Mouse (Mus musculus) heart, embryonic 13.5 days (tissue): ENCODE measurements around the gene Zcwpw1. TPM values are rescaled to one million over a fixed set of nuclear protein-coding genes. Genes with fewer than 3 reads are reported as not detected.
"Not testable (repeated sequence)": the region's sequence is repeated elsewhere in the genome, so short reads cannot be mapped to it uniquely, and the experiment has no call there.

ENCODE experiments used
- ATAC-seq: fragments of 200-750 bp; cut with Nextera tagmentation; 2 replicates; pipeline ENCODE4 v1.8.0; 2017; ENCODE audit warnings: moderate TSS enrichment; ENCODE audit not compliant: insufficient number of reproducible peaks, low FRiP score, low TSS enrichment; ENCODE audit errors: extremely low read depth
- H3K27ac ChIP-seq: fragments of 300-500 bp; sonication (generic); replicated peaks from 2 replicates; pipeline ENCODE4 v1.5.1; 2015; ENCODE audit warnings: moderate library complexity, mild to moderate bottlenecking, inconsistent platforms
- H3K27me3 ChIP-seq: fragments of 300-500 bp; sonication (generic); replicated peaks from 2 replicates; pipeline ENCODE4 v1.6.1; 2015; ENCODE audit warnings: mild to moderate bottlenecking, inconsistent platforms
- H3K36me3 ChIP-seq: fragments of 300-500 bp; sonication (generic); 2 replicates; pipeline ENCODE4 v1.6.1; 2015; ENCODE audit warnings: mild to moderate bottlenecking, inconsistent platforms
- H3K4me1 ChIP-seq: fragments of 300-500 bp; sonication (generic); 2 replicates; pipeline ENCODE4 v1.6.1; 2015; ENCODE audit warnings: inconsistent platforms
- H3K4me2 ChIP-seq: fragments of 300-500 bp; sonication (generic); 2 replicates; pipeline ENCODE4 v1.6.1; 2015; ENCODE audit warnings: inconsistent platforms, mild to moderate bottlenecking, moderate library complexity
- H3K4me3 ChIP-seq: fragments of 300-500 bp; sonication (generic); 2 replicates; pipeline ENCODE4 v1.5.1; 2015; ENCODE audit warnings: moderate library complexity, mild to moderate bottlenecking, inconsistent platforms
- H3K9ac ChIP-seq: fragments of 300-500 bp; sonication (generic); 2 replicates; pipeline ENCODE4 v1.6.1; 2015; ENCODE audit warnings: inconsistent platforms, mild to moderate bottlenecking, moderate library complexity
- H3K9me3 ChIP-seq: fragments of 300-500 bp; sonication (generic); 2 replicates; pipeline ENCODE4 v1.6.1; 2016; ENCODE audit warnings: inconsistent platforms
- WGBS: fragments of 180-500 bp; shearing (Covaris S2); methylation state at CpG from one replicate; pipeline ENCODE4 v1.1.7; 2015; ENCODE audit warnings: mixed read lengths; 5-methylcytosine and 5-hydroxymethylcytosine counted together
- polyA plus RNA-seq: library from polyadenylated mRNA; unstranded; fragments of >200 nt; fragmentation: Nextera tagmentation; extraction: Ambion mirVana; gene quantifications from 2 replicates; pipeline ENCODE4 v1.2.1, GENCODE M21; 2015

Gene Zcwpw1
- polyA plus RNA-seq, 1 experiment from 2014 or later: 7.7 TPM

- Histone ChIP-seq H3K4me2 (peak overlapping the region; percentile 97), H3K27me3 (no peaks in the 10 kb centered on the region), H3K9ac (peak overlapping the region; percentile 96), H3K9me3 (no peaks in the 10 kb centered on the region), H3K4me3 (peak overlapping the region; percentile 63), H3K4me1 (peaks cover 52% of the 10 kb centered on the region), H3K36me3 (peaks cover 24% of the 10 kb centered on the region), H3K27ac (peak overlapping the region; percentile 99)
- no peak for ATAC-seq
- under 1% methylated on average over 16 of the region's 16 CpGs for WGBS
Measured at GRCm38 (mm10) chr5:137746851-137747325, 40.7 kb upstream of the Zcwpw1 start.

- no peaks in the 10 kb centered on the region for H3K27me3 ChIP-seq
- ATAC-seq: peak; percentile 53; the same call in 1 of the 2 replicates
- peaks cover 30% of the 10 kb centered on the region for H3K36me3 ChIP-seq
- H3K4me1 ChIP-seq: peaks cover 53% of the 10 kb centered on the region
- no peaks in the 10 kb centered on the region for H3K9me3 ChIP-seq
- peak overlapping the region; percentile 97 for H3K4me2 ChIP-seq
- peak overlapping the region; percentile 63 for H3K4me3 ChIP-seq
- peak overlapping the region; percentile 99 for H3K27ac ChIP-seq
- WGBS: 1% methylated on average over 26 of the region's 26 CpGs
- peak overlapping the region; percentile 96 for H3K9ac ChIP-seq
Measured at GRCm38 (mm10) chr5:137747326-137747961, 40.2 kb upstream of the Zcwpw1 start.

- peaks cover 61% of the 10 kb centered on the region for H3K4me1 ChIP-seq
- ATAC-seq: no peak
- H3K4me2 ChIP-seq: peak overlapping the region; percentile 97
- H3K4me3 ChIP-seq: peak overlapping the region; percentile 63
- H3K27me3 ChIP-seq: no peaks in the 10 kb centered on the region
- peak overlapping the region; percentile 99 for H3K27ac ChIP-seq
- H3K9me3 ChIP-seq: no peaks in the 10 kb centered on the region
- H3K9ac ChIP-seq: peak overlapping the region; percentile 96
- WGBS: 27% methylated on average over 5 of the region's 5 CpGs
- H3K36me3 ChIP-seq: peaks cover 38% of the 10 kb centered on the region
Measured at GRCm38 (mm10) chr5:137748130-137748770, 39.3 kb upstream of the Zcwpw1 start.

DNA sequence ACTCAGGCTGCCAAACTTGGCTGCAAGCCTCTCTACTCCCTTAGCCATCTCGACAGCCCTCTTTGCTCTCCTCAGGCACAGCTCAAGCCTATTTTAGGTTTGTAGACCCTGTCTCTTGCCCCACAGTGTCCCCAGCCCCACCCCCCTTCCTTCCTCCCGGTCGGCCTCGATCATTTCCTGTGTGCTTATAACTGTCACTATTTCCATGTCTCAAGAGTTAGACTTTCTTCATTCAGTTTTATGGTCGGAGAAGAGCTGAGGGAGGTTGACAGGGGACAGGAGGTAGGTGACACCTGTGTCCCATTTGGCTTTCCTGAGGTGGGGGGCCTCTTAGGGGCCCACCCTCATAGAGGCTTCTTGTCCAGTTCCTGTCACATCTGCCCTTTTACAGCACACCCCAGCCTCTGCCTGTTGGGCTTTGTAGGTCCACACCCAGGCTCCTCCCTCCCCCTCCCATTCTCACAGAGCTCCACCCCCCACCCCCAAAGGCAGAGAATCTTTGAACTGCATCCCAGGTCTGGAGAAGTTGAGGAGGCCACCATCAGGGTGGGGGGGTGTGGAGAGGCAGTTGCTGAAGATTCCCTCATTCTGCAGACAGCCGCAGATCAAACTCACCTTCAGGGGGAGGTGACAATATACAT, 38.3 kb upstream of the Zcwpw1 start:
- peak overlapping the region; percentile 99 for H3K27ac ChIP-seq

GRCm38 (mm10) chr5:137750212-137750611, 37.4 kb upstream of the Zcwpw1 start:
- H3K4me1 ChIP-seq: peaks cover 67% of the 10 kb centered on the region
- not testable (repeated sequence) for H3K4me2 ChIP-seq, H3K9me3 ChIP-seq, H3K27me3 ChIP-seq, H3K4me3 ChIP-seq, ATAC-seq, H3K9ac ChIP-seq
- H3K27ac ChIP-seq: peak overlapping the region; percentile 82; the same call in 1 of the 2 replicates
- H3K36me3 ChIP-seq: peaks cover 54% of the 10 kb centered on the region
- WGBS: 88% methylated on average over 7 of the region's 8 CpGs

More for the DNA sequence above, 38.3 kb upstream of the Zcwpw1 start:
- peak overlapping the region; percentile 97 for H3K4me2 ChIP-seq
- no peak for ATAC-seq
- no peaks in the 10 kb centered on the region for H3K9me3 ChIP-seq
- H3K4me1 ChIP-seq: peaks cover 68% of the 10 kb centered on the region
- peak overlapping the region; percentile 63 for H3K4me3 ChIP-seq
- no peaks in the 10 kb centered on the region for H3K27me3 ChIP-seq
- H3K36me3 ChIP-seq: peaks cover 49% of the 10 kb centered on the region
- WGBS: 49% methylated on average over 6 of the region's 6 CpGs
- peak overlapping the region; percentile 96 for H3K9ac ChIP-seq

- 78% methylated on average over 13 of the region's 13 CpGs for WGBS
- Histone ChIP-seq H3K4me3 (no peak overlapping the region), H3K27me3 (no peaks in the 10 kb centered on the region), H3K36me3 (peaks cover 65% of the 10 kb centered on the region), H3K4me1 (peaks cover 75% of the 10 kb centered on the region), H3K9me3 (no peaks in the 10 kb centered on the region), H3K4me2 (peak overlapping the region; percentile 28; the same call in 1 of the 2 replicates), H3K27ac (peak overlapping the region; percentile 82), H3K9ac (peak overlapping the region; percentile 42)
- ATAC-seq: no peak
Measured at GRCm38 (mm10) chr5:137751221-137751887, 36.2 kb upstream of the Zcwpw1 start.

- H3K9ac ChIP-seq: peak overlapping the region; percentile 24; the same call in 1 of the 2 replicates
- peaks cover 81% of the 10 kb centered on the region for H3K4me1 ChIP-seq
- no peak for ATAC-seq
- H3K27ac ChIP-seq: peak overlapping the region; percentile 82
- H3K4me2 ChIP-seq: no peak overlapping the region
- no peaks in the 10 kb centered on the region for H3K27me3 ChIP-seq
- no peaks in the 10 kb centered on the region for H3K9me3 ChIP-seq
- no peak overlapping the region for H3K4me3 ChIP-seq
- 87% methylated on average over 6 of the region's 6 CpGs for WGBS
- H3K36me3 ChIP-seq: peaks cover 69% of the 10 kb centered on the region
Measured at GRCm38 (mm10) chr5:137751988-137752387, 35.6 kb upstream of the Zcwpw1 start.

GRCm38 (mm10) chr5:137753111-137753832, 34.3 kb upstream of the Zcwpw1 start:
- Histone ChIP-seq H3K9me3 (no peaks in the 10 kb centered on the region), H3K4me3 (no peak overlapping the region), H3K27me3 (no peaks in the 10 kb centered on the region), H3K9ac (peak overlapping the region; percentile 38), H3K4me2 (peak overlapping the region; percentile 27), H3K36me3 (peaks cover 80% of the 10 kb centered on the region), H3K27ac (peak overlapping the region; percentile 55), H3K4me1 (peaks cover 84% of the 10 kb centered on the region)
- no peak for ATAC-seq
- WGBS: 52% methylated on average over 13 of the region's 13 CpGs

- no peak for ATAC-seq
- Histone ChIP-seq H3K36me3 (peaks cover 88% of the 10 kb centered on the region), H3K4me3 (no peak overlapping the region), H3K4me2 (no peak overlapping the region), H3K9ac (peak overlapping the region; percentile 58; the same call in 1 of the 2 replicates), H3K4me1 (peaks cover 72% of the 10 kb centered on the region), H3K9me3 (no peaks in the 10 kb centered on the region), H3K27me3 (no peaks in the 10 kb centered on the region), H3K27ac (peak overlapping the region; percentile 44; the same call in 1 of the 2 replicates)
- WGBS: 78% methylated on average over 5 of the region's 5 CpGs
Measured at GRCm38 (mm10) chr5:137755425-137755824, 32.2 kb upstream of the Zcwpw1 start.

DNA sequence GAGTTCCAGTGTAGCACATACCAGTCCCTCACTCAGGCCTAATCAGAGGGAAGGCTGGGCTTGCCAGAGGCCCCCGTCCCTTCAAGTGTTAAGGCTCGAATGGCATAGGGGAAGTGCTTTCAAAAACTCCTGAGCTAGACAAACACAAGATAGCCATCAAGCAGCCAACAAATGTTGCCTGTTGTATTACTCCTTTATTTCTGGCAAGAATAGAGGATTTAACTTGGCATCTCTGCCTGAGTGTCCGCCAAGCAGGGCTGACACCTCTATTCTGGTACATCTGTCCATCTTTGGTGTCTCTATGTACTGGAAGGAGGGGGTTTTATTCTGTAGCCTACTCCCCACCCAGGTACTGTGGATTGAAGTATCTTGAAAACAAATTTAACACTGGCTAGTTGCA, 31.5 kb upstream of the Zcwpw1 start:
- Histone ChIP-seq H3K27me3 (no peaks in the 10 kb centered on the region), H3K36me3 (peaks cover 81% of the 10 kb centered on the region), H3K27ac (peak overlapping the region; percentile 64; the same call in 1 of the 2 replicates), H3K9ac (no peak overlapping the region), H3K9me3 (no peaks in the 10 kb centered on the region), H3K4me3 (no peak overlapping the region), H3K4me2 (no peak overlapping the region), H3K4me1 (peaks cover 65% of the 10 kb centered on the region)
- ATAC-seq: no peak
- WGBS: 53% methylated on average over 3 of the region's 3 CpGs
